Mouse (Mus musculus) intestine, embryonic 16.5 days (tissue): Measurements from ENCODE around the gene Gnl2. TPM values are rescaled to one million over a fixed set of nuclear protein-coding genes. Genes with fewer than 3 reads are reported as not detected.

ENCODE experiments used
- ATAC-seq: fragments of 200-750 bp; cut with Nextera tagmentation; 2 replicates; pipeline ENCODE4 v1.8.0; 2017; ENCODE audit warnings: moderate TSS enrichment, moderate library complexity
- H3K27ac ChIP-seq: fragments of 300-500 bp; sonication (generic); 2 replicates; pipeline ENCODE4 v1.5.1; 2014; ENCODE audit warnings: mild to moderate bottlenecking, low read length
- H3K27me3 ChIP-seq: fragments of 300-500 bp; sonication (generic); replicated peaks from 2 replicates; pipeline ENCODE4 v1.6.1; 2014; ENCODE audit warnings: low read length, control low read depth, mixed read lengths; ENCODE audit not compliant: control insufficient read depth, insufficient read depth
- H3K36me3 ChIP-seq: fragments of 300-500 bp; sonication (generic); 2 replicates; pipeline ENCODE4 v1.6.1; 2014; ENCODE audit warnings: low read length, control low read depth; ENCODE audit not compliant: control insufficient read depth, insufficient read depth
- H3K4me1 ChIP-seq: fragments of 300-500 bp; sonication (generic); 2 replicates; pipeline ENCODE4 v1.6.1; 2014; ENCODE audit warnings: low read length, control low read depth, mixed read lengths; ENCODE audit not compliant: control insufficient read depth, insufficient read depth
- H3K4me2 ChIP-seq: fragments of 300-500 bp; sonication (generic); 2 replicates; pipeline ENCODE4 v1.6.1; 2014; ENCODE audit warnings: low read depth, low read length, control low read depth
- H3K4me3 ChIP-seq: fragments of 300-500 bp; sonication (generic); 2 replicates; pipeline ENCODE4 v1.5.1; 2014; ENCODE audit warnings: mild to moderate bottlenecking, low read length
- H3K9ac ChIP-seq: fragments of 300-500 bp; sonication (generic); 2 replicates; pipeline ENCODE4 v1.6.1; 2014; ENCODE audit warnings: low read depth, low read length
- H3K9me3 ChIP-seq: fragments of 300-500 bp; sonication (generic); 2 replicates; pipeline ENCODE4 v1.6.1; 2016; ENCODE audit warnings: low read length, control low read depth; ENCODE audit not compliant: control insufficient read depth
- WGBS: fragments of 180-500 bp; shearing (Covaris S2); extraction: QIAGEN DNeasy Blood & Tissue Kit; methylation state at CpG from one replicate; pipeline ENCODE4 v1.1.7; 2014; 5-methylcytosine and 5-hydroxymethylcytosine counted together
- polyA plus RNA-seq: library from polyadenylated mRNA; unstranded; fragments of >200 nt; fragmentation: Nextera tagmentation; extraction: Ambion mirVana; gene quantifications from 2 replicates; pipeline ENCODE4 v1.2.1, GENCODE M21; 2015

The Gnl2 gene
- polyA plus RNA-seq, 1 experiment from 2014 or later, result 64.6 TPM

DNA sequence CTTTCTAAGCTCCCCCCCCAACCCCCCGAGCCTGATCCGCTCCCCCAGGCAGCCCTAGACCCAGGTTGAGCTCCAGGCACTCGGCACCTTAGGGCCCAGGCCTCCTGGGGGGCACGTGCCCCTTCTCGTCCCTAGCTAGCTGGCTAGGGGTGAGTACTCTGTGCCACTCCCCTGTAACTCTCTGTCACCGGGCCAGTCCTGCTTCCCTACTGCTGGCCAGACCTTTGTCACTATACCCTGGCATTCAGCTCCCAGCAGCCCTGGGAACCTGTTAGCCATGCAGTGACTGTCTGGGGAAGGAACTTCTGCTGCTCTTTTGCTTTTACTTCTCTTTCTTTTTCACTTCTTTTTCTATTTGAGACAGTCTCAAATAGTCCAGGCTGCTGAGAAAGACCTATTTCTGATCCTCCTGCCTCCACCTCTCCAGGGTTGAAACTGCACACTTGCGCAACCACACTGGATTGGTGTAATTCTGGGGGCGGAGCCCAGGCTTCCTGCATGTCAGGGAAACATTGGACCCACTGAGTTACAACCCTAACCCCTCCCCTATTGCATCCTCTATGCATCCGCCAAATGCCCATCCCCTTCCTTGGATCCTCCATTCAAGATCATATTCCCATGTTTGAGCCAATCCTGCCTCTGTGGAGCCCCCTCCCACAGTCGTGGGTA is 18.8 kb upstream of the Gnl2 start:
- no peak overlapping the region for H3K4me2 ChIP-seq
- peak overlapping the region; percentile 23; the same call in 1 of the 2 replicates for H3K27ac ChIP-seq
- H3K36me3 ChIP-seq, result no peaks in the 10 kb centered on the region
- no peaks in the 10 kb centered on the region for H3K9me3 ChIP-seq
- H3K27me3 ChIP-seq, result no peaks in the 10 kb centered on the region; the same call in 1 of the 2 replicates
- peak; percentile 76 for ATAC-seq
- H3K4me1 ChIP-seq, result peaks cover 11% of the 10 kb centered on the region; the same call in 1 of the 2 replicates
- WGBS, result 75% methylated on average over 10 of the region's 10 CpGs
- H3K4me3 ChIP-seq, result no peak overlapping the region
- no peak overlapping the region for H3K9ac ChIP-seq

DNA sequence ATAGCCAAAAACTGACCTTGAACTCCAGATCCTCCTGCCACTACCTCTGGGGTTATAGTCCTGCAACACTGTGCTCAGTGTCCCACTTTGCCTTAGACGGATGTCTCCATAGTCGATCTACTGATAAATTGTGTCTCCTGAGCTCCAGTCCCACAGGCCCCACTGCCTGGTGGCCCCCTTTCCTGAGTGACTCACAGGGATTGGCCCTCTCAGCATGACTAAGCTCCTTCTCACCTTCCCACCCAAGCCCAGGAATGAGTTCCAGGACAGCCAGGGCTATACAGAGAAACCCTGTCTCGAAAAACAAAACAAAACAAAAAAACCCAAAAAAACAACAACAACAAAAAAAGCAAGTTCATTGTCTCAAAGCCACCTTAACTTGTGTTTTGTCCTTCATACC is 16.8 kb upstream of the Gnl2 start:
- peaks cover 13% of the 10 kb centered on the region; the same call in 1 of the 2 replicates for H3K4me1 ChIP-seq
- no peak overlapping the region for H3K4me2 ChIP-seq
- no peaks in the 10 kb centered on the region for H3K36me3 ChIP-seq
- H3K27me3 ChIP-seq, result no peaks in the 10 kb centered on the region
- ATAC-seq, result no peak
- WGBS, result 90% methylated on average over 3 of the region's 3 CpGs
- H3K9me3 ChIP-seq, result no peaks in the 10 kb centered on the region
- H3K9ac ChIP-seq, result no peak overlapping the region
- no peak overlapping the region for H3K27ac ChIP-seq
- H3K4me3 ChIP-seq, result no peak overlapping the region

DNA sequence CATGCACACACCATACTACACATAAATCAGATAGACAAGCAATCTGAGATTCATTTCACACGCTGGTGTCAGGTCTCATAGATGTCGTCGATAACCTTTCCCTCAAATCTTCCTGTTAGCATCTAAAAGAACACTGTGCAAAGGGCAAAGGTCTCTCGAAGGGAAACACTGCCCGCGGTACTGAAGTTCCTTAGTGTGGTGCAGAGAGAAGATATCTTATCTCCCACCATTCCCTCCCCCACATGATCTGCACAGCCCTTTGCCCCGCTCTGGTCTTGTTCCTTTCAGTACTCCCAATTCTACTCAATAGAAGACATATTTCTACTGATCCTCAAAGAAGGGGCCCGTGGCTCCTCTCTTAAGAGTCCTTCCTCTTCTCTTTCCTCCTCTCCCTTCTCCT is 13.4 kb upstream of the Gnl2 start:
- Histone ChIP-seq H3K9me3 (no peaks in the 10 kb centered on the region), H3K27ac (no peak overlapping the region), H3K4me2 (no peak overlapping the region), H3K27me3 (peaks cover 10% of the 10 kb centered on the region; the same call in 1 of the 2 replicates), H3K36me3 (no peaks in the 10 kb centered on the region), H3K4me3 (no peak overlapping the region), H3K9ac (no peak overlapping the region), H3K4me1 (peaks cover 4% of the 10 kb centered on the region; the same call in 1 of the 2 replicates)
- peak; percentile 88 for ATAC-seq
- WGBS, result 44% methylated on average over 8 of the region's 8 CpGs

DNA sequence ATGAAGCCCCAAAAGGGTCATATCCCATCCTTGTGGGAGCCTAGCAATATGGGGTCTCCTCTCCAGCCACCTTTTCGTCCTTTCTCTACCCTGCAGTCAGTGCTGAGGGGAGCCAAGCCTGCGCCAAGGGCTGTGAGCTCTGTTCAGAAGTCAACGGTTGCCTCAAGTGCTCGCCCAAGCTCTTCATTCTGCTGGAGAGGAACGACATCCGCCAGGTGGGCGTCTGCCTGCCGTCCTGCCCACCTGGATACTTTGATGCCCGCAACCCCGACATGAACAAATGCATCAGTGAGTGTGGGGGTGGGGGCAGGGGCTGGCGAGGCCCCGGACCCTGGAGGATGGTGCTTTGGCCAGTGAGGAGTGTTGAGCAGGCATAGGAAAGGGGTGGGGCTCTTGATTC is 11.5 kb upstream of the Gnl2 start:
- Histone ChIP-seq H3K4me3 (no peak overlapping the region), H3K9me3 (no peaks in the 10 kb centered on the region), H3K4me2 (no peak overlapping the region), H3K27me3 (peaks cover 10% of the 10 kb centered on the region; the same call in 1 of the 2 replicates), H3K4me1 (peaks cover 5% of the 10 kb centered on the region; the same call in 1 of the 2 replicates), H3K27ac (no peak overlapping the region), H3K9ac (no peak overlapping the region), H3K36me3 (no peaks in the 10 kb centered on the region)
- ATAC-seq, result no peak
- WGBS, result 57% methylated on average over 12 of the region's 12 CpGs

DNA sequence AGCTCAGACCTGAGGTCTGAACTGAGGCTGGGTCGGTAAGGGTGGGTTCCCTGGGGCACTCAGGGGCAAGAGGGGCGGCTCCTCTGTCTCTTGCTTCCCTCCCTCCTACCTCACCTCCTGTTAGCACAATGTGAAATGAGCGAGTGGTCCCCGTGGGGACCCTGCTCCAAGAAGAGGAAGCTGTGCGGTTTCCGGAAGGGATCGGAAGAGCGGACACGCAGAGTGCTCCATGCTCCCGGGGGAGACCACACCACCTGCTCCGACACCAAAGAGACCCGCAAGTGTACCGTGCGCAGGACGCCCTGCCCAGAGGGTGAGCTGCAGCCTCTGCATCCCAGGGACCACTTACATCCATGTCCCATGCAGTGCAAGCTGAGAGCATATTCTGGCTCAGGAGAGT is 8.9 kb upstream of the Gnl2 start:
- no peaks in the 10 kb centered on the region for H3K9me3 ChIP-seq
- ATAC-seq, result no peak
- no peak overlapping the region for H3K9ac ChIP-seq
- 0 out of 2 replicates have a peak overlapping the region, but pooled peaks have one; percentile 2 for H3K4me2 ChIP-seq
- 50% methylated on average over 15 of the region's 15 CpGs for WGBS
- H3K4me3 ChIP-seq, result no peak overlapping the region
- peaks cover 5% of the 10 kb centered on the region; the same call in 1 of the 2 replicates for H3K4me1 ChIP-seq
- H3K27ac ChIP-seq, result no peak overlapping the region
- H3K27me3 ChIP-seq, result peaks cover 10% of the 10 kb centered on the region; the same call in 1 of the 2 replicates
- no peaks in the 10 kb centered on the region for H3K36me3 ChIP-seq

DNA sequence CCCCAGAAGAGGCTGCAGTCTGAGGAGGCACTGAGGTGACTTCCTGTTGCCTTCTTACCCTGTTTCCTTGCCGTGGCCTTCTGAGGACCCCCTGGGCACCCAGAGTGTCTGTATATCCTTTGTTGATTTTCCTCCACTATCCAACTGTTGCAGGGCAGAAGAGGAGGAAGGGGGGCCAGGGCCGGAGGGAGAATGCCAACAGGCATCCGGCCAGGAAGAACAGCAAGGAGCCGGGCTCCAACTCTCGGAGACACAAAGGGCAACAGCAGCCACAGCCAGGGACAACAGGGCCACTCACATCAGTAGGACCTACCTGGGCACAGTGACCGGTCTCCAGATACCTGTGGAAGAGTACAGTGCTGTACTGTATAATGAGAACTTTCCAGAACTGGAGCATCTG is 8.2 kb upstream of the Gnl2 start:
- H3K9ac ChIP-seq, result no peak overlapping the region
- 67% methylated on average over 6 of the region's 6 CpGs for WGBS
- H3K27me3 ChIP-seq, result peaks cover 10% of the 10 kb centered on the region; the same call in 1 of the 2 replicates
- ATAC-seq, result no peak
- no peaks in the 10 kb centered on the region for H3K36me3 ChIP-seq
- no peak overlapping the region for H3K4me3 ChIP-seq
- H3K27ac ChIP-seq, result no peak overlapping the region
- no peak overlapping the region for H3K4me2 ChIP-seq
- H3K4me1 ChIP-seq, result peaks cover 3% of the 10 kb centered on the region; the same call in 1 of the 2 replicates
- H3K9me3 ChIP-seq, result no peaks in the 10 kb centered on the region

DNA sequence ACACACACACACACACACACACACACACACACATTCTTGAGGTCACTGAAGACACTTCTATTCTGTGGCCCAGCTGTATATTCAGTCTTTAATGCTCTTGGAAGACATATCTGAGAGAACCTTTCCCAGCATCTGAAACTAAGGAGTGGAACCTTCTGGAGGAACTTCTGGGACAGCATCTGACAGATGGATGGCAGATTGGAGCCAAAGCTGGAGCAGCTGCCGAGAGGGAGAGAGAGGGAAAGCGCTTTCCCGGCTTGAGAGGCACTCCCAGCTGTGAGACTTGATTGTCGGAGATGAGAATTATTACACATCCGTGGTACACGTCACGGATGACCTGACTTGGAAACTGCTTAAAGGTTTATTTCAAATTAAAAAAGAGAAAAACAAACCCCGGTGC is 7.7 kb upstream of the Gnl2 start:
- peaks cover 11% of the 10 kb centered on the region; the same call in 1 of the 2 replicates for H3K27me3 ChIP-seq
- no peak overlapping the region for H3K9ac ChIP-seq
- H3K4me3 ChIP-seq, result no peak overlapping the region
- no peaks in the 10 kb centered on the region for H3K9me3 ChIP-seq
- no peaks in the 10 kb centered on the region for H3K36me3 ChIP-seq
- H3K4me2 ChIP-seq, result no peak overlapping the region
- WGBS, result 52% methylated on average over 8 of the region's 8 CpGs
- no peak for ATAC-seq
- peaks cover 3% of the 10 kb centered on the region; the same call in 1 of the 2 replicates for H3K4me1 ChIP-seq
- no peak overlapping the region for H3K27ac ChIP-seq

DNA sequence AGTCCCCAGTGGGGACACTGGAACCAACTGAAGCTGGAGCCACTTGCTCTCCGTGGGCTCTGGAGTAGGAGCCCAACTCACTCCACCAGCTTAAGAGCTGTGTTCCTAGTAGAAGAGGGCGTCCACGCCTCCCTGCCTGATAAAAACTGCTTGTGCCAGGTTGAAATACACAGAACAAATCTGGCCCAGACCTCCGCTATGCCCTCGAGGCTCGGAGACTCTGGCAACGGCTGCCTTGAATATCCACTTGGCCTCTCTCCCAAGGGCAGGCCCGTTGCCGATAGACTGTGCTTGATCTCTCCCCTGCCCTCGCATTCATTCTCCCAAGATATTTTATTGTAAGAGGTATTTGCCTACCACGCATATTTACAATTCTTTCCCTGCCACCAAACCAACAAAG is 1.0 kb downstream of the Gnl2 start:
- WGBS, result 70% methylated on average over 11 of the region's 11 CpGs
- no peak overlapping the region for H3K9ac ChIP-seq
- H3K36me3 ChIP-seq, result no peaks in the 10 kb centered on the region
- no peak overlapping the region for H3K4me2 ChIP-seq
- no peak for ATAC-seq
- H3K9me3 ChIP-seq, result no peaks in the 10 kb centered on the region
- no peak overlapping the region for H3K27ac ChIP-seq
- peaks cover 2% of the 10 kb centered on the region; the same call in 1 of the 2 replicates for H3K27me3 ChIP-seq
- H3K4me3 ChIP-seq, result no peak overlapping the region
- H3K4me1 ChIP-seq, result no peaks in the 10 kb centered on the region

DNA sequence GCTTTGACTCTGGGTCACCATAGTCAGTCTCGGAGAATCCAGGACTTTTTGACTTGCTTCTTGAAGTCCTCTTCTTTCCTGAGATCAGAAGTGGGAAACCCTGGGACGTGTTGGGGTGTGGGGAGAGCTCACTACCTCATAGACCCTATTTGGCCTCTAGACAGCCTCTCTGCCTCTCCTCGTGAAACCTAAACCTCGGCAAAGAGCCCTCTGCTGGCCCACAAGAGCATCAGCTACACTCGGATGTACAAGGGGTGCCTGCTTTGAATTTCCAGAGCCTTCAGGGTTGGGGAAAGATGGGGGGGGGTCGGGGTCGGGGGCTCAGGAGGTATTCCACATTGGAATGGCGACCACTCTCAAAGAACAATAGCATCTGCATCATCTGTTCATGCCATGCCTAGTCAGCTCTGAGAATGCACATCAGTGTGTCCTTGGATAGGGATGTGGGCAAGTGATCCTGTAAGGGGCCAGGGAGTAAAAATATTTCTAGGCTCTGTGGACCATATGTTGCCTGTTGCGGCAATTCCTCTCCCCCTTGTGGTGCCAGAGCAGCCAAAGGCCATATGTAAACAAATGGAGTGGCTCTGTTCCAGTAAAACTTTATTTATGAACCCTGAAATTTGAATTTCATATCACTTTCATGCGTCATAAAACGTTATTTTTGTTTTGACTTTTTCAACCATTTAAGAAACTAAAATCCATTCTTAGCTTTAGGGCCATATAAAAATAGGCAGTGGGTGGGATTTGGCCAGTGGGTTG is 4.6 kb downstream of the Gnl2 start:
- no peak for ATAC-seq
- Histone ChIP-seq H3K36me3 (no peaks in the 10 kb centered on the region), H3K9me3 (no peaks in the 10 kb centered on the region), H3K4me3 (no peak overlapping the region), H3K27me3 (peaks cover 3% of the 10 kb centered on the region; the same call in 1 of the 2 replicates), H3K9ac (no peak overlapping the region), H3K27ac (no peak overlapping the region), H3K4me2 (no peak overlapping the region), H3K4me1 (no peaks in the 10 kb centered on the region)
- 29% methylated on average over 11 of the region's 11 CpGs for WGBS
